Mouse (Mus musculus) neutrophil, adult 5-6 weeks (primary cell): ENCODE results near the gene Flnb. TPM values are rescaled to one million over a fixed set of nuclear protein-coding genes. Genes with fewer than 3 reads are reported as not detected.

Experiments
- total RNA-seq: library from RNA; stranded (forward); fragments of 200-1000 nt; gene quantifications from 2 replicates; pipeline ENCODE4 v1.2.3, GENCODE M21; 2017

Flnb gene
- total RNA-seq, 1 experiment from 2014 or later = 9.3 TPM

Other genes with a start within 250 kb of the Flnb start
- gene Gm3558, start 249.4 kb upstream of the Flnb start, total RNA-seq = not detected in 2 replicates
- gene Gm10338, start 222.4 kb upstream of the Flnb start, total RNA-seq = not detected in 2 replicates
- not detected in 2 replicates for gene Gm10128, start 174.0 kb upstream of the Flnb start, total RNA-seq
- gene Gm26661, start 26.4 kb upstream of the Flnb start, total RNA-seq = not detected in 2 replicates
- not detected in 2 replicates for gene Gm45521, start 139.3 kb downstream of the Flnb start, total RNA-seq
- gene Dnase1l3, start 176.6 kb downstream of the Flnb start, total RNA-seq = 0.74 and 1.3 TPM in 2 replicates
- 3.4 and 7.2 TPM in 2 replicates for gene Abhd6, start 184.9 kb downstream of the Flnb start, total RNA-seq